Mouse (Mus musculus) urinary bladder, postnatal 4 days (tissue): ENCODE measurements around the gene Olfr1362.

Experiments used
- DNase-seq, 2 experiments: peaks; one replicate each; pipeline ENCODE4 v3.0.0; 2021 to 2022; ENCODE audit warnings: low spot score in 2 of 2

The Olfr1362 gene

DNA sequence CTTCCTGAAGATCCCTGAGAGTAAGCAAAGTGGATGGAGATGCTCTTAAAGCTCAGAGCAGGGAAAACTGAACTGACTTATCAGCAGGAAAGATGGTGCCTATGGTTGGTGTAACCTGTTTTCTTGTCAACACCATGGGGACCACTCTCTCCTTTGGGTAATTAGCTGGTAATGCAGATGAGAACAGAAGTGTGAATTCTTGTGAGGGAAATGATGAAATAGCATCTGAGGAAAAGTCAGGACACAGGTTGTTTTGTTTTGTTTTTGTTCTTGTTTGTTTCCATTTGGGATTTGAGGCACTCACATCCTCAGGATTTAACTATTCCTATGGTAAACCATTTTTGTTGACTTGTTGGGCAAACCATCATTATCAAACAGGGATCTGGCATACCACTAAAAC is at the start of gene Olfr1362:
Gene Olfr1362 (minus strand): TSS at position 101 of the 400 bp plus-strand sequence.
- no peak for DNase-seq

DNA sequence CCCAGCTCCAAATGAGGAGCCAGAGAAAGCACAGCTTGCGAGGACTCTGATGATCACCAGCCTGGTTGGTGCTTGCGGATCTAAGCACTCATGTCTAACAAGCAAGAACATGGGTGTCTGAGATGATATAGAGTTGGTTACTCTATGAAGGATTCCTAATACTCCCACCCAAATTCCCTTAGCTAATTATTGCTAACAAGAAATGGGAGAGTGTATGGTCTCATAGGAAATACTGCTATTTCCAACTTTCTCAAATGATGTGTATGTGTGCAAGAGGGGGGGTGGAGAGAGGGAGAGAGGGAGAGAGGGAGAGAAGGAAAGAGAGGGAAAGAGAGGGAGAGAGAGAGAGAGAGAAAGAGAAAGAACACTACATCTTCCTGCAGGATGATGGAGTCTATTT is 49.5 kb upstream of the Olfr1362 start, which contains the start of gene Olfr1361:
Gene Olfr1361 (minus strand): TSS at position 101 of the 400 bp plus-strand sequence.
- DNase-seq, result no peak

- DNase-seq, result no peak
Observed at GRCm38 (mm10) chr13:21642418-21642817, 28.6 kb upstream of the Olfr1362 start, which contains the start of gene Olfr11. Olfr11 (minus strand) TSS chr13:21642518.

GRCm38 (mm10) chr13:21591618-21592017 is 22.2 kb downstream of the Olfr1362 start:
- DNase-seq, result no peak

DNA sequence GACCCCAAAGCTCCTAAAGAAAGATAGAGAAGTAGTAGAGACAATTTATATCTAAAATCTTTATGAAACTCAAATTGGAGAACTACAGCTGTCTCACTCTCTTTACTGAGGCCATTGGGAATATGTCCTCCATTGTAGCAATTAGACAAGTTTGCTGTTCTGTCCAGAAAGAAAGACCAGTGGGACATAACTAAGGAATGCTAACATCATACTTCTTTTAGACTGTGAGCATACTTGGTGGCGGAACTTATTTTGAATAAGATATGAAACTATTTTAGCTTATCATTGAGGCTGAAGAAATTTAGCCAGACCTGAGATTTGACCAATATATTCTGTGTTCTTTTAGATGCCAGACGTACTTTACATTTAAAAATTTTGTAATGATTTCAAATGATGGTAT is 32.2 kb downstream of the Olfr1362 start, which contains the start of gene Olfr1364:
Gene Olfr1364 (minus strand): TSS at position 101 of the 400 bp plus-strand sequence.
- no peak for DNase-seq
